Mouse (Mus musculus) lung, postnatal 25 days (tissue): ENCODE measurements around the gene Sult4a1.

Source experiments
- DNase-seq: peaks from one replicate; pipeline ENCODE4 v3.0.0; 2022; ENCODE audit warnings: low spot score

The Sult4a1 gene

GRCm38 (mm10) chr15:84096051-84096450, 9.5 kb downstream of the Sult4a1 start:
- DNase-seq, result no peak

GRCm38 (mm10) chr15:84094921-84095320, 10.6 kb downstream of the Sult4a1 start:
- no peak for DNase-seq

GRCm38 (mm10) chr15:84086775-84087174, 18.8 kb downstream of the Sult4a1 start:
- DNase-seq, result no peak

GRCm38 (mm10) chr15:84086364-84086763, 19.2 kb downstream of the Sult4a1 start:
- DNase-seq, result no peak

- peak; percentile 28 for DNase-seq
Measured at GRCm38 (mm10) chr15:84080069-84080468, 25.5 kb downstream of the Sult4a1 start.

GRCm38 (mm10) chr15:84079519-84079918, 26.0 kb downstream of the Sult4a1 start:
- no peak for DNase-seq

- no peak for DNase-seq
Measured at GRCm38 (mm10) chr15:84078667-84079066, 26.9 kb downstream of the Sult4a1 start.

GRCm38 (mm10) chr15:84077151-84077550, 28.4 kb downstream of the Sult4a1 start:
- no peak for DNase-seq

GRCm38 (mm10) chr15:84074705-84075185, 30.8 kb downstream of the Sult4a1 start:
- no peak for DNase-seq

- DNase-seq, result peak; percentile 32
Measured at GRCm38 (mm10) chr15:84073911-84074704, 31.4 kb downstream of the Sult4a1 start.

- no peak for DNase-seq
Measured at GRCm38 (mm10) chr15:84073058-84073457, 32.5 kb downstream of the Sult4a1 start.

GRCm38 (mm10) chr15:84072226-84072625, 33.3 kb downstream of the Sult4a1 start:
- DNase-seq, result peak; percentile 21

GRCm38 (mm10) chr15:84070116-84070676, 35.4 kb downstream of the Sult4a1 start:
- DNase-seq, result no peak

- DNase-seq, result no peak
Measured at GRCm38 (mm10) chr15:84069455-84070050, 36.0 kb downstream of the Sult4a1 start.

GRCm38 (mm10) chr15:84065701-84066100, 39.9 kb downstream of the Sult4a1 start:
- no peak for DNase-seq

GRCm38 (mm10) chr15:84065140-84065539, 40.4 kb downstream of the Sult4a1 start, which contains the start of gene Efcab6:
Efcab6 (minus strand) TSS chr15:84065379.
- no peak for DNase-seq

- DNase-seq, result no peak
Measured at GRCm38 (mm10) chr15:84058841-84059240, 46.7 kb downstream of the Sult4a1 start.

GRCm38 (mm10) chr15:84056083-84056482, 49.5 kb downstream of the Sult4a1 start:
- DNase-seq, result no peak

- peak; percentile 71 for DNase-seq
Measured at GRCm38 (mm10) chr15:84053859-84054258, 51.7 kb downstream of the Sult4a1 start.

GRCm38 (mm10) chr15:84053240-84053639, 52.3 kb downstream of the Sult4a1 start:
- no peak for DNase-seq

GRCm38 (mm10) chr15:84052390-84052789, 53.2 kb downstream of the Sult4a1 start:
- DNase-seq, result no peak

GRCm38 (mm10) chr15:84049570-84049969, 56.0 kb downstream of the Sult4a1 start:
- DNase-seq, result no peak

GRCm38 (mm10) chr15:84045562-84045961, 60.0 kb downstream of the Sult4a1 start:
- no peak for DNase-seq
